Mouse (Mus musculus) stomach, embryonic 14.5 days (tissue): Measurements from ENCODE around the gene Scn1b. TPM values are rescaled to one million over a fixed set of nuclear protein-coding genes. Genes with fewer than 3 reads are reported as not detected.
A peak's percentile ranks its signal among the peaks of the same experiment; 100 is the strongest.

Experiments
- ATAC-seq: fragments of 200-750 bp; cut with Nextera tagmentation; 2 replicates; pipeline ENCODE4 v1.8.0; 2017; ENCODE audit warnings: low read depth, moderate TSS enrichment; ENCODE audit not compliant: insufficient number of reproducible peaks, insufficient read depth, low FRiP score
- H3K27ac ChIP-seq: fragments of 300-500 bp; sonication (generic); 2 replicates; pipeline ENCODE4 v1.5.1; 2014; ENCODE audit warnings: mild to moderate bottlenecking, low read length, moderate library complexity, mixed read lengths
- H3K27me3 ChIP-seq: fragments of 300-500 bp; sonication (generic); 2 replicates; pipeline ENCODE4 v1.6.1; 2014; ENCODE audit warnings: low read length, control low read depth, mixed read lengths; ENCODE audit not compliant: control insufficient read depth, insufficient read depth
- H3K36me3 ChIP-seq: fragments of 300-500 bp; sonication (generic); 2 replicates; pipeline ENCODE4 v1.6.1; 2014; ENCODE audit warnings: mild to moderate bottlenecking, control low read depth, low read length, moderate library complexity, mixed read lengths; ENCODE audit not compliant: control insufficient read depth, insufficient read depth
- H3K4me1 ChIP-seq: fragments of 300-500 bp; sonication (generic); 2 replicates; pipeline ENCODE4 v1.6.1; 2014; ENCODE audit warnings: low read length, control low read depth, mixed read lengths; ENCODE audit not compliant: control insufficient read depth, insufficient read depth
- H3K4me2 ChIP-seq: fragments of 300-500 bp; sonication (generic); replicated peaks from 2 replicates; pipeline ENCODE4 v1.6.1; 2014; ENCODE audit warnings: low read depth, low read length, control low read depth
- H3K4me3 ChIP-seq: fragments of 300-500 bp; sonication (generic); 2 replicates; pipeline ENCODE4 v1.5.1; 2014; ENCODE audit warnings: low read depth, low read length, control low read depth
- H3K9ac ChIP-seq: fragments of 300-500 bp; sonication (generic); replicated peaks from 2 replicates; pipeline ENCODE4 v1.6.1; 2014; ENCODE audit warnings: low read depth, mild to moderate bottlenecking, control low read depth, low read length, moderate library complexity, mixed read lengths
- H3K9me3 ChIP-seq: fragments of 300-500 bp; sonication (generic); 2 replicates; pipeline ENCODE4 v1.6.1; 2016; ENCODE audit warnings: low read depth, low read length, control low read depth; ENCODE audit not compliant: control insufficient read depth
- WGBS: fragments of 180-500 bp; shearing (Covaris S2); extraction: QIAGEN DNeasy Blood & Tissue Kit; methylation state at CpG from one replicate; pipeline ENCODE4 v1.1.7; 2014; 5-methylcytosine and 5-hydroxymethylcytosine counted together
- polyA plus RNA-seq: library from polyadenylated mRNA; unstranded; fragments of >200 nt; fragmentation: Nextera tagmentation; extraction: Ambion mirVana; gene quantifications from 2 replicates; pipeline ENCODE4 v1.2.1, GENCODE M21; 2014

Scn1b gene
- polyA plus RNA-seq, 1 experiment from 2014 or later: 1.2 TPM

DNA sequence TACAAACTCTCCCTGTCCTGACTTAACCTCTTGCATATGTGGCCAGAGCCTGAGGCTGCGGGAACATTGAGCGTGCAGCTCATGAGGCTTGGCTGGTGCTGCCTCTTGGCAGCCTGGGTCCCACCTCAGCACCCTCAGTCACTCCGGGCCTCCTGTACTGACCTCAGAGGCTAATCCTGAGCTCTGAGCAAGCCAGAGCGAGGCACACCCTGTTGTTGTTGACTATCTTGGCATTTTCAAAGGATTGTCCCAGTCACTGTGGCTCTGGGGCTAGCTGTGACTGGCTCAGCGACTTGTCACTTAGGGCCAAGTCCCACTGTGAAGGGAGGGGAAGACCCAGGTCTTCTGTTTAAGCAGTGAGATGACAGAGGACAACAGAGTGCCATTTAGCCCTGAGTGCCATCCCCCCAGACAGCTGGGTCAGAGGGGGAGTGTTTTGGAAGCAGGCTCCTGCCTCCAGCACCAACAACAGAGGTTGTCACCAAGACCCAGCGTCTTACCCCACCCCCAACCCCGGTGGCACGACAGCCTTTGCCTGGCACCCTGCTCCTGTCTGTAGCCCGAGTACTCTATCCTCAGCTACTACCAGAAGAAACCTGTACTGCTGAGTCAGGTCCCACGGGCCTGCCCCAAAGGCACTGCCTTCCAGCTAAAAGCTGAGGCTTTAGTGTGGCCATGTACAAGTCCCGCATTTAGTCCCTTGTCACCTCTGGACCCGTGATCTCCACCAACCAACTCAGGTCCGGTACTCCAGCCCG is 43.8 kb downstream of the Scn1b start:
- Histone ChIP-seq H3K27me3 (no peaks in the 10 kb centered on the region), H3K36me3 (no peaks in the 10 kb centered on the region), H3K4me1 (peaks cover 15% of the 10 kb centered on the region; the same call in 1 of the 2 replicates), H3K9me3 (no peaks in the 10 kb centered on the region), H3K4me3 (no peak overlapping the region), H3K4me2 (no peak overlapping the region), H3K9ac (no peak overlapping the region), H3K27ac (0 out of 2 replicates have a peak overlapping the region, but pooled peaks have one; percentile 75)
- WGBS: 61% methylated on average over 14 of the region's 14 CpGs
- no peak for ATAC-seq

DNA sequence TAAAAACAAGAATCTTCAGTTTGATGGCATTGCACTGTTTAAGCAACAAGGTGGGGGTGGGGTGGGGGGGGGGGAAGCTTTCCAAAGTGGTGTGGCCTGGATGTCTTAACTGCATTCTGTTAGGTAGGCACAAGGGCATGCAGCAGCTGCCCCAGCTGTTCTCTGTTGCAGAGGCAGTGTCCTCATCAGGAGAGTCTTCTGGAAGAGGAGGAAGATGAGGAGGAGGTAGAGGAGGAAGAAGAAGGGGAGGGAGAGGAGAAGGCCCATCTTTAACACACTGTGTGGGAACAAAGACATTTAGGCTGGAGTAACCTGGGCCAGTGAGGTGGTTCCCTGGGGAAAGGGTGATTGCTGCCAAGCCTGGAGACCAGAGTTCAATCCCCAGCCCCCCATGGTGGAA is 44.7 kb downstream of the Scn1b start:
- Histone ChIP-seq H3K27ac (no peak overlapping the region), H3K36me3 (no peaks in the 10 kb centered on the region), H3K9me3 (no peaks in the 10 kb centered on the region), H3K9ac (no peak overlapping the region), H3K27me3 (no peaks in the 10 kb centered on the region), H3K4me3 (no peak overlapping the region), H3K4me1 (peaks cover 19% of the 10 kb centered on the region; the same call in 1 of the 2 replicates), H3K4me2 (no peak overlapping the region)
- no peak for ATAC-seq

DNA sequence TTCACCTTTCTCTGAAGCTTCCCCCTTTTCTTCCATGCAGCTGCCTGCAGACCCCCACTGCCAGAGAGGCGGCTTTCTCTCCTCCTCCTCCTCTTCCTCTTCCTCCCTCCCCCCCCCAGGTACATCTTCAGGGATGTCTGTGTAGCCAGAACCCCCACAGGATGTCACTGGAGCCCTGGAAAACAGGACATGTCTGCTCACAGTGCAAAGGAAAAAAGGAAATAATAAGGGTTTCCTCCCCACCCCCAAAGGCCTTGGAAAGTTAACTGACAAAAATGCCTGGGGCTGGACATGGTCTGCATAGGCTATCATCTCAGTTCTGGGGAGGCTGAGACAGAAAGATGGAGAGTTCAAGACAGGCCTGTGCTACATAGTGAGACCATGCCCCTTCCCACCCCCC is 45.7 kb downstream of the Scn1b start:
- ATAC-seq: no peak
- Histone ChIP-seq H3K27ac (no peak overlapping the region), H3K36me3 (no peaks in the 10 kb centered on the region), H3K4me1 (peaks cover 19% of the 10 kb centered on the region; the same call in 1 of the 2 replicates), H3K27me3 (no peaks in the 10 kb centered on the region), H3K9me3 (no peaks in the 10 kb centered on the region), H3K4me3 (no peak overlapping the region), H3K9ac (no peak overlapping the region), H3K4me2 (no peak overlapping the region)
- WGBS: 63% methylated on average over 1 of the region's 1 CpGs

DNA sequence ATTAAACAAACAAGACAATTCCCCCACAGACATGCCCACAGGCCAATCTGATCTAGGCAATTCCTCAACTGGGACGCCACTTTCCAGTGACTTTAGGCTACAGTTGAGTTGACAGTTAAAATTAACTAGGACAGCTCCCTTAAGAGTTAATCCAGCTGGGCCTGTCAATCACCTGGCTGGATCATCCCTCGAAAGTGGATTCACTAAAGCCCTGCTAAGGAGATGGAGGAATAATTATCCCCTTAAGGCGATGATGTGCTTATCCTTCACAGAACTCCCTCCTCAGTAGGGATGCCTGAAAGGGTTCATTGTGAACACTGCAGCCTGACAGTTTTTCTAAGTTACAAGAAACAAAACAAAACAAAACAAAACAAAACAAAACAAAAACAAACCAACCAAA is 46.2 kb downstream of the Scn1b start:
- WGBS: 72% methylated on average over 3 of the region's 3 CpGs

DNA sequence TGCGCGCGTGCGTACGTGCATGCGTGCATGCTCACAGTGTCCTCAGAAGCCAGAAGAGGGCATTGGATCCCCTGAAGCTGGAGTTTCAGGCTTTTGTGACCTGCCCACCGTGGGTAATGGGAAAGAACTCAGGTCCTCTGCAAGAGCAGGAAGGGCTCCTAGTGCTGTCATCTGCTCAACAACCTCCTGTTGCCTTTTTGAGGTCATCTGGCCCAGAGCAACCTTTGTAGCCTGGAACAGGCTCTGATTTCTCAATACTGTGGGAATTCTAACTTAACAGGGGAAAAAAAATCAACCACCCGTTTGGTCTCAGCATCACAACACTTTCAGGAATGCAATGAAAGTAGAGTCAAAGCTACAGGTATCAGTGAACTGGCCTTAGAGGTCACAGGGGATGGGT is 47.1 kb downstream of the Scn1b start:
- WGBS: 85% methylated on average over 8 of the region's 8 CpGs

More for the DNA sequence above, 46.2 kb downstream of the Scn1b start:
- Histone ChIP-seq H3K9me3 (no peaks in the 10 kb centered on the region), H3K9ac (no peak overlapping the region), H3K4me1 (peaks cover 19% of the 10 kb centered on the region; the same call in 1 of the 2 replicates), H3K4me2 (no peak overlapping the region), H3K27ac (no peak overlapping the region), H3K4me3 (no peak overlapping the region), H3K36me3 (no peaks in the 10 kb centered on the region), H3K27me3 (no peaks in the 10 kb centered on the region)
- ATAC-seq: no peak

DNA sequence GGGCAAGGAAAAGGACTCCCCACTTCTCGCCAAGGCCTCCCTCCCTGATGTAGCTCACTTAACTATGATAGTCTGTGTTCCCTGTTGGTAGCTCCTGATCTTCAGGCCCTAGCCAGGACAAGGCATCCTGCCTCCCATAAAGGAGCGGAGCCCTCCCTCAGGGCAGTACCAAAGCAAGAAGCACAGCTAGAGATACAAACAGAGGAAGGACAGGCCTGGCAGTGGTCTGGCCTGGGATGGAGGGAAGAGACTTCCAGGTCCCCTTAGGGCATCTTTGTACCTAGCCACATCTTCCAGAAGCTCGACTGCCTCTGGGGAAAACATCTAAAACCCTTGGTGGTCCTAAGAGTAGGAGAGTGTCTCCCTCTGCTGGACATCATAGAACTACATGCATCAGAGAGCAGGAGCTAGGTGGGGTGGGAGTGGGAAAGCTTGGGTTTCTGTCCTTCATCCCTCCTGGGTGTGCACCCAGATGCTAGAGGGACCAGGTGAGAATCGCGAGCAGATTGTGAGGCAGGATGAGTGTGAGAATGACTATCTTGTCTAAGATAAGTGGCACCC is 48.8 kb downstream of the Scn1b start:
- WGBS: 39% methylated on average over 5 of the region's 5 CpGs
- Histone ChIP-seq H3K4me2 (no peak overlapping the region), H3K4me1 (peaks cover 9% of the 10 kb centered on the region; the same call in 1 of the 2 replicates), H3K27me3 (no peaks in the 10 kb centered on the region), H3K9ac (no peak overlapping the region), H3K4me3 (no peak overlapping the region), H3K36me3 (no peaks in the 10 kb centered on the region), H3K9me3 (no peaks in the 10 kb centered on the region), H3K27ac (no peak overlapping the region)
- peak; percentile 28; the same call in 1 of the 2 replicates for ATAC-seq

More for the DNA sequence above, 47.1 kb downstream of the Scn1b start:
- no peaks in the 10 kb centered on the region for H3K9me3 ChIP-seq
- no peaks in the 10 kb centered on the region for H3K27me3 ChIP-seq
- H3K27ac ChIP-seq: no peak overlapping the region
- no peak overlapping the region for H3K4me3 ChIP-seq
- H3K36me3 ChIP-seq: no peaks in the 10 kb centered on the region
- no peak overlapping the region for H3K9ac ChIP-seq
- no peak for ATAC-seq
- no peak overlapping the region for H3K4me2 ChIP-seq
- peaks cover 13% of the 10 kb centered on the region; the same call in 1 of the 2 replicates for H3K4me1 ChIP-seq

DNA sequence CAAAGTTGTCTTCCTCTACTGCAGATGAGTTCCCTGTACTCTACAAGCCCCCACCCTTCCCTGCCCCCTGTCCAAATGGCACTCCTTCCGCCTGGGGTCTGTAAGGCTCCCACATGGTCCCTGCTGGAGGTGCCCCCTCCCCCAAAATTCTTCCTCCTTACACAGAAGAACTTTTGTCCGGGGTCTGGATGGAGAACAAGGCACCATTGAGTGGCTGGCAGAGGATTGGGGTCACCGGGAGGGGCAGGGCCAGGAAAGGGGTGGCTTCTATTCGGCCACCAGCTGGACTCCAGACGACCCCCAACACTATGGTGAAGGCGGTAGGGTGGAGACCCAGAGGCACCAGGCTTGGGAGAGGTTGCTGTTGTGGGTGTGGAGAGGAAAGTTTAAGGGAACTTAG is 49.3 kb downstream of the Scn1b start:
- no peaks in the 10 kb centered on the region for H3K9me3 ChIP-seq
- peak; percentile 5; the same call in 1 of the 2 replicates for ATAC-seq
- no peak overlapping the region for H3K9ac ChIP-seq
- H3K4me1 ChIP-seq: peaks cover 9% of the 10 kb centered on the region
- no peak overlapping the region for H3K4me2 ChIP-seq
- H3K27ac ChIP-seq: peak overlapping the region; percentile 80; the same call in 1 of the 2 replicates
- no peaks in the 10 kb centered on the region for H3K36me3 ChIP-seq
- no peaks in the 10 kb centered on the region for H3K27me3 ChIP-seq
- WGBS: 51% methylated on average over 6 of the region's 6 CpGs
- no peak overlapping the region for H3K4me3 ChIP-seq

DNA sequence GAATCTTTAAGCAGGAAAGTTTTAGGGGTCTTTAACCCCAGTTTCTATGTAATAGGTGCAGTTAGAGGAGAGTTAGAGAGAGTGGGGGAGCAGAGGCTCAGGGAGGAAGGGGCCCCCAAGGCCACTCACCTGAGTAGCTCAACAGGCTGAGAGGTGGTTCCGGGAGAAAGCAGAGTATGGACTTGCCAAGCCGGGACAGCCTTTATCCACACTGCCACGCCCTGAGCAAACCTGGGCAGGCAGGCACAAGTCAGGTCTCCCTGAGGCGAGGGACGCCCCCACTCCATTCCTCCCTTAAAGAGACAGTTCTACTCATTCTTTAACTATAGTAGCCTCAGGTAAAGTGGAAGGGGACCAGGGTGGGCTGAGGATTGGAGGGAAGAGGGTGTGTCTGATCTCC is 50.3 kb downstream of the Scn1b start, which contains the start of gene Fxyd3:
Gene Fxyd3 (minus strand): TSS at position 213 of the 400 bp plus-strand sequence.
- H3K4me3 ChIP-seq: peak within 1 kb of the TSS; percentile 30
- H3K9ac ChIP-seq: 0 out of 2 replicates have a peak within 1 kb of the TSS, but pooled peaks have one; percentile 4
- ATAC-seq: peak; percentile 78
- no peaks in the 10 kb centered on the region for H3K27me3 ChIP-seq
- no peaks in the 10 kb centered on the region for H3K36me3 ChIP-seq
- no peaks in the 10 kb centered on the region for H3K9me3 ChIP-seq
- peak within 1 kb of the TSS; percentile 34 for H3K4me2 ChIP-seq
- peak within 1 kb of the TSS; percentile 80 for H3K27ac ChIP-seq
- peaks cover 18% of the 10 kb centered on the region for H3K4me1 ChIP-seq
- WGBS: 38% methylated on average over 5 of the region's 5 CpGs
